Mouse (Mus musculus) cerebellum, adult 2 months (tissue): ENCODE measurements at regions not wholly inside any gene's neighbourhood (a gene's known extent, or its start where the extent isn't known, plus 50 kb on each side); places are given as distances from the start of the nearest gene placed in this dataset.

Source experiments
- CTCF ChIP-seq: fragments of 200-500 bp; IDR thresholded peaks from 2 replicates; pipeline ENCODE4 v1.5.1; 2011; ENCODE audit warnings: low read depth, mild to moderate bottlenecking, control low read depth, low read length, moderate library complexity, borderline replicate concordance; ENCODE audit not compliant: insufficient read depth
- POLR2A ChIP-seq: fragments of 200-500 bp; IDR thresholded peaks from 2 replicates; pipeline ENCODE4 v1.6.1; 2011; ENCODE audit warnings: low read length, control low read depth, borderline replicate concordance; ENCODE audit not compliant: insufficient read depth

GRCm38 (mm10) chr15:25509584-25509983 is 96.0 kb upstream of the Basp1 start:
- TF ChIP-seq CTCF (no peak), POLR2A (no peak)
